Mouse (Mus musculus): ENCODE results near the gene Cd300lf.

- TF ChIP-seq CTCF (IDR thresholded peaks at IDR 0.05; ENCODE audit: borderline replicate concordance, extremely low read depth, insufficient read depth, insufficient read length) (no peak), POLR2A (IDR thresholded peaks at IDR 0.05; ENCODE audit: borderline replicate concordance, extremely low read depth, insufficient read depth, insufficient read length, poor library complexity, severe bottlenecking) (no peak)
Observed at GRCm38 (mm10) chr11:115078680-115079079, 55.1 kb downstream of the Cd300lf start.

Data from brain, embryonic 14.5 days (tissue).